Mouse (Mus musculus) kidney, embryonic 14.5 days (tissue): ENCODE measurements around the gene Itsn1. TPM values are rescaled to one million over a fixed set of nuclear protein-coding genes. Genes with fewer than 3 reads are reported as not detected.

ENCODE experiments used
- ATAC-seq: fragments of 200-750 bp; cut with Nextera tagmentation; 2 replicates; pipeline ENCODE4 v1.8.0; 2017; ENCODE audit warnings: moderate number of reproducible peaks, mild to moderate bottlenecking, moderate TSS enrichment, moderate library complexity; ENCODE audit not compliant: low FRiP score, low TSS enrichment
- H3K27ac ChIP-seq: fragments of 300-500 bp; sonication (generic); 2 replicates; pipeline ENCODE4 v1.5.1; 2014; ENCODE audit warnings: low read depth, mild to moderate bottlenecking, low read length, moderate library complexity, mixed read lengths
- H3K27me3 ChIP-seq: fragments of 300-500 bp; sonication (generic); 2 replicates; pipeline ENCODE4 v1.6.1; 2014; ENCODE audit warnings: mild to moderate bottlenecking, low read length; ENCODE audit not compliant: control insufficient read depth, insufficient read depth
- H3K36me3 ChIP-seq: fragments of 300-500 bp; sonication (generic); 2 replicates; pipeline ENCODE4 v1.6.1; 2014; ENCODE audit warnings: low read length, mixed read lengths; ENCODE audit not compliant: control insufficient read depth, insufficient read depth
- H3K4me1 ChIP-seq: fragments of 300-500 bp; sonication (generic); 2 replicates; pipeline ENCODE4 v1.6.1; 2014; ENCODE audit warnings: low read length, mixed read lengths; ENCODE audit not compliant: control insufficient read depth, insufficient read depth
- H3K4me2 ChIP-seq: fragments of 300-500 bp; sonication (generic); replicated peaks from 2 replicates; pipeline ENCODE4 v1.6.1; 2014; ENCODE audit warnings: low read depth, mild to moderate bottlenecking, low read length
- H3K4me3 ChIP-seq: fragments of 300-500 bp; sonication (generic); 2 replicates; pipeline ENCODE4 v1.5.1; 2014; ENCODE audit warnings: mild to moderate bottlenecking, low read length
- H3K9ac ChIP-seq: fragments of 300-500 bp; sonication (generic); 2 replicates; pipeline ENCODE4 v1.6.1; 2014; ENCODE audit warnings: low read depth, mild to moderate bottlenecking, low read length, moderate library complexity
- H3K9me3 ChIP-seq: fragments of 300-500 bp; sonication (generic); 2 replicates; pipeline ENCODE4 v1.6.1; 2016; ENCODE audit warnings: low read length; ENCODE audit not compliant: control insufficient read depth
- WGBS: fragments of 180-500 bp; shearing (Covaris S2); extraction: QIAGEN DNeasy Blood & Tissue Kit; methylation state at CpG from one replicate; pipeline ENCODE4 v1.1.7; 2014; 5-methylcytosine and 5-hydroxymethylcytosine counted together
- polyA plus RNA-seq: library from polyadenylated mRNA; unstranded; fragments of >200 nt; fragmentation: Nextera tagmentation; extraction: Ambion mirVana; gene quantifications from 2 replicates; pipeline ENCODE4 v1.2.1, GENCODE M21; 2014

Gene Itsn1
- polyA plus RNA-seq, 1 experiment from 2014 or later: 27.7 TPM

DNA sequence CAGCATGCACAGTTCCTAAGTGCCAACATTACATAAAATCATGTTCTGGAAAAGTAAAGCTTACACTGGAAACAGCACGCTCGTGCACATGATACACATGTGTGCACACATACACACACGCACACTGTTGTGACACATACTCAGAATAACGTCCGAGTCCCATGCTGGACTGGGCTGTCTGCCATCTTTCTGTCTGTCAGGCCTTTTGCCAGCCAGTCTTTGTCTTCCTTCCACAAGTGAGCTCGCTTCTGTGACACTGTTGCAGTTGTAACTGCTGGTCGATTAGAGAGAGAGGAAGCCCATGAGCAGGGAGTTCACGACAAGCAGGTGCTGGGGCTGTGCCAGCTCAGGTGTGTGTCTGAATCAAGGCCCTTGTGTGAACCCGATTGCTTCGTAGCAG lies 57.3 kb downstream of the Itsn1 start:
- no peak overlapping the region for H3K27ac ChIP-seq

DNA sequence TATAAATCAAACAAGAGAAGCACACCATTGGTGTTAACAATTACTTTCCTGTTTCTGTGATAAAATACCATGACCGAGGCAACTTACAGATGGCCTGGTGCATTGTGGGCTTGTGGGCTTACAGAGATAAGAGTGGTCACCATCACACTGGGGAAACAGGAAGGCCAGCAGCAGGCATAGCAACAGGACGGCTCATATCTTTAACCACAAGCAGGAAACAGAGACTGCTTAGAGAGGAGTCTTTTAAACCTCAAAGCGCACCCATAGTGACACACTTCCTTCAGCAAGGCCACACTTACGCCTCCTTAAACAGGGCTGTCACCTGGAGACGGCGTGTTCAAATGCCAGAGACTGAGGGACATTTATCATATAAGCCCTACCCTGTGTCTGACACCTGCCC lies 60.6 kb downstream of the Itsn1 start:
- Histone ChIP-seq H3K27me3 (no peaks in the 10 kb centered on the region), H3K27ac (peak overlapping the region; percentile 21; the same call in 1 of the 2 replicates), H3K4me2 (no peak overlapping the region), H3K9me3 (no peaks in the 10 kb centered on the region), H3K4me3 (no peak overlapping the region), H3K4me1 (peaks cover 6% of the 10 kb centered on the region; the same call in 1 of the 2 replicates), H3K36me3 (peaks cover 13% of the 10 kb centered on the region; the same call in 1 of the 2 replicates), H3K9ac (no peak overlapping the region)
- ATAC-seq: no peak
- 67% methylated on average over 6 of the region's 6 CpGs for WGBS

More for the DNA sequence above, 57.3 kb downstream of the Itsn1 start:
- H3K9ac ChIP-seq: no peak overlapping the region
- no peak overlapping the region for H3K4me2 ChIP-seq
- no peaks in the 10 kb centered on the region for H3K4me1 ChIP-seq
- no peaks in the 10 kb centered on the region for H3K9me3 ChIP-seq
- no peak for ATAC-seq
- H3K27me3 ChIP-seq: no peaks in the 10 kb centered on the region
- WGBS: 79% methylated on average over 10 of the region's 10 CpGs
- no peak overlapping the region for H3K4me3 ChIP-seq
- H3K36me3 ChIP-seq: peaks cover 12% of the 10 kb centered on the region; the same call in 1 of the 2 replicates

DNA sequence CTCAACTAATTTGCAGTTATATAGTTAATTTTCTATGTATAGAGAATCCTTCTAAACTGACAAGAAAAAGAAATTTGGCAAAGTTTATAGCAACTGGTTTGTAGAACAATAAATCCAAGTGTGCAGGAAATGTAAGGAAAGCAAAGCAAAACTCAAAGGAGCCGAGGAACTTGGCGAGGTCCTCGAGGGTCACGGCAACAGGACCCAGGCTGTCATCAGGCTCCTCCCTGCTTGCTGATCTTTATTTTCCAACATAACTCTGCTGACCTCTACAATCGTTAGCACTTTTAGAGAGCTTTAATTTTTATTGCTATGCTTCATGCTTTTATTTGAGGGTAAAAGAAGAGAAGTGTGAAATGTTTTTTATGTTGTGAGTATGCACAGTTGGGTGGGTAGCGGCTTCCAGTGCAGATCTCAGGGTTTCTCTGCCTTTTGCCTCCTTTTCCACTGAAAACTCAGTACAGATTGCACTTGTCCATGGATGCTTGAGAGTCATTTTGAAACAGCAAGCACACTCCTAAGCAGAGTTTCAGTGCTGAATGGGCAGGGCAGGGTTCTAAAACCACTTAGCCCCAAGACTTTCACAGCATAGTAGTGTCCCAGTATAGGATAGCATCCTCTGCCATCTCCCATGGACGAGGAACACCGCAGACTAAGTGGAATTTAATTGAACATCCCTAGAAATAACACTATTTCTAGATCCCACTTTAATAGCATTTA lies 63.6 kb downstream of the Itsn1 start:
- no peaks in the 10 kb centered on the region for H3K9me3 ChIP-seq
- H3K27me3 ChIP-seq: no peaks in the 10 kb centered on the region
- 47% methylated on average over 8 of the region's 8 CpGs for WGBS
- H3K4me2 ChIP-seq: no peak overlapping the region
- no peak overlapping the region for H3K27ac ChIP-seq
- no peak overlapping the region for H3K4me3 ChIP-seq
- peaks cover 6% of the 10 kb centered on the region; the same call in 1 of the 2 replicates for H3K4me1 ChIP-seq
- H3K36me3 ChIP-seq: peaks cover 15% of the 10 kb centered on the region
- H3K9ac ChIP-seq: no peak overlapping the region
- no peak for ATAC-seq

DNA sequence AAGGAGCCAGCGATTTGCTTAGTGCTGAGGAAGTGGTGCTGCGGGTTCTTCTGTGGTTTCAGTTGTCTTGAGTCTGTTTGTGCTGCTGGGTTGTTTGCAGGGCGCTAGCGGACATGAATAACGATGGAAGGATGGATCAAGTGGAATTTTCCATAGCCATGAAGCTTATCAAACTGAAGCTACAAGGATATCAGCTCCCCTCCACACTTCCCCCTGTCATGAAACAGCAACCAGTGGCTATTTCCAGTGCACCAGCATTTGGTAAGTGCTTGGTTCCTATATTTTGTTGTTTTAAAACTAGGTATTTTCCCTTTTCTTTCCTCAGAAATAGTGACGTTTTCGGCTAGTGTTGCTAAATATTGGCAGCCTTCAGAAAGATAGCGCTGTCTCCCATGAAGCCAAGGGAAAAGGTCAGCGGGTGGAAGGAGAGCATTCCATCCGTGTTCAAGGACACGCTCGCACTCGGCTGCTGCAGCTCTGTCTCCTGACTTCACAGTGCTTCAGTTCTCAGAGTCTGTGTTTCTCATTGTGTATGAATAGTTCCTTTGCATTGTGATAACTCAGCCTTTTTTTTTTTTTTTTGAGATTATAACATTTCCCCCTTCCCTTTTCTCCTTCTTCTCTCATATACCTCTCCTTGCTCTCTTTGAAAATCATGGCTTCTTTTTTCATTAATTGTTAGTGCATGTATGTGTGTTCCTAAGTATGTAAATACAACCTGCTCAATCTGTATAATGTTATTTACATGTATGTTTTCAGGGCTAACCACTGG lies 64.6 kb downstream of the Itsn1 start:
- Histone ChIP-seq H3K9ac (no peak overlapping the region; the same call in 1 of the 2 replicates), H3K27ac (no peak overlapping the region), H3K36me3 (peaks cover 15% of the 10 kb centered on the region), H3K4me3 (no peak overlapping the region), H3K4me1 (peaks cover 6% of the 10 kb centered on the region; the same call in 1 of the 2 replicates), H3K4me2 (no peak overlapping the region; the same call in 1 of the 2 replicates), H3K9me3 (no peaks in the 10 kb centered on the region), H3K27me3 (no peaks in the 10 kb centered on the region)
- WGBS: 91% methylated on average over 13 of the region's 13 CpGs
- ATAC-seq: no peak

DNA sequence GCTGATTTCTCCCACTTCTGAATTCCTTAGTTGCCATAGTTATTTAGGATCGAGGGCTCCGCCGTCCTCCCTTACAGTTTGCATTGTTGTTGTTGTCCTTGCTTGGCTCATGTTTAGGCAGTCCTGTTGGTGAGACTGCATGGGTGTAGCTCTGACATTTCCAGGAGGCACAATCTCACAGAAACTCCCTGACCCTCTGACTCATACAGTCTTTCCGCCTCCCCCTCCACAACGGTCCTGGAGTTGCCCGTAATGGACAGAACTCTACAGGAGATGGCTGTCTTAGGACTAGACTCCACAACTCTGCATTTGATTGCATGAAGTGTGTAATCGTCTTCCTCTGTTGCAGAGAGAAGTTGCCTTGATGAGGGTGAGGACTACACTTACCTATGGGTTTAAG lies 65.2 kb downstream of the Itsn1 start:
- no peak for ATAC-seq
- Histone ChIP-seq H3K9ac (no peak overlapping the region), H3K27ac (no peak overlapping the region), H3K4me2 (no peak overlapping the region), H3K4me3 (no peak overlapping the region), H3K36me3 (peaks cover 15% of the 10 kb centered on the region), H3K9me3 (no peaks in the 10 kb centered on the region), H3K4me1 (peaks cover 6% of the 10 kb centered on the region; the same call in 1 of the 2 replicates), H3K27me3 (no peaks in the 10 kb centered on the region)
- 95% methylated on average over 7 of the region's 7 CpGs for WGBS

- Histone ChIP-seq H3K27me3 (no peaks in the 10 kb centered on the region), H3K4me1 (peaks cover 6% of the 10 kb centered on the region; the same call in 1 of the 2 replicates), H3K4me3 (no peak overlapping the region), H3K9me3 (no peaks in the 10 kb centered on the region), H3K4me2 (no peak overlapping the region), H3K27ac (no peak overlapping the region), H3K9ac (no peak overlapping the region), H3K36me3 (peaks cover 15% of the 10 kb centered on the region)
- 98% methylated on average over 2 of the region's 2 CpGs for WGBS
- ATAC-seq: no peak
Observed at GRCm38 (mm10) chr16:91795044-91795443, 66.0 kb downstream of the Itsn1 start.

GRCm38 (mm10) chr16:91795606-91796005 lies 66.5 kb downstream of the Itsn1 start:
- WGBS: 96% methylated on average over 9 of the region's 9 CpGs
- Histone ChIP-seq H3K27ac (no peak overlapping the region), H3K9me3 (no peaks in the 10 kb centered on the region), H3K4me1 (peaks cover 6% of the 10 kb centered on the region; the same call in 1 of the 2 replicates), H3K9ac (no peak overlapping the region), H3K4me3 (no peak overlapping the region), H3K27me3 (no peaks in the 10 kb centered on the region), H3K36me3 (peaks cover 15% of the 10 kb centered on the region), H3K4me2 (no peak overlapping the region)
- ATAC-seq: no peak

DNA sequence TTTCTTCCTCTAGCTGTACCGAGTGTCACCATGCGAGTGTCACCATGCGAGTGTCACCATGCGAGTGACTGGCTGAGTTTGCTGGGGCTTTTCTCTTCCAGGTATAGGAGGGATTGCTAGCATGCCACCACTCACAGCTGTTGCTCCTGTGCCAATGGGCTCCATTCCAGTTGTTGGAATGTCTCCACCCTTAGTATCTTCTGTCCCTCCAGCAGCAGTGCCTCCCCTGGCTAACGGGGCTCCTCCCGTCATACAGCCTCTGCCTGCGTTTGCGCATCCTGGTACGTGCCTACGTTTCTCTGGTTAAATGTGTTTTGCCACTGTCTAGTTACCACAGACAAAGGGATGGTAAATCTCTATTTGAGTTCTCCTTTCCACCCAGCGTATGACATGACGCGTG lies 72.3 kb downstream of the Itsn1 start:
- peaks cover 22% of the 10 kb centered on the region for H3K36me3 ChIP-seq
- no peak overlapping the region for H3K9ac ChIP-seq
- H3K27ac ChIP-seq: no peak overlapping the region
- H3K4me1 ChIP-seq: no peaks in the 10 kb centered on the region
- no peak overlapping the region for H3K4me2 ChIP-seq
- no peaks in the 10 kb centered on the region for H3K9me3 ChIP-seq
- H3K4me3 ChIP-seq: no peak overlapping the region
- H3K27me3 ChIP-seq: no peaks in the 10 kb centered on the region
- WGBS: 95% methylated on average over 13 of the region's 13 CpGs
- ATAC-seq: no peak
